Mouse (Mus musculus) stomach, postnatal 0 days (tissue): ENCODE data around the gene Uevld.

ENCODE experiments used
- CTCF ChIP-seq: IDR thresholded peaks from 2 replicates; pipeline ENCODE4 v1.5.1; 2016; ENCODE audit warnings: antibody characterized with exemption, low read depth, mild to moderate bottlenecking, moderate library complexity
- EP300 ChIP-seq: optimal IDR thresholded peaks from 2 replicates; pipeline ENCODE3; 2016; ENCODE audit warnings: antibody characterized with exemption

GRCm38 (mm10) chr7:46998942-46999341 lies 40.6 kb upstream of the Uevld start:
- TF ChIP-seq CTCF = no peak
- no peak for TF ChIP-seq EP300
